Comparison of ENCODE assay signal across 9 mouse cellular contexts in genomic region chr1:134322591-134322990, GRCm38 (mm10). TPM values are rescaled to one million over a fixed set of nuclear protein-coding genes. Genes with fewer than 3 reads are reported as not detected.
DNase-seq lines count a peak whose midpoint lies in the region; ATAC-seq and TF ChIP-seq lines count a peak whose summit lies in the region.
"Had no signal": no experiment of that assay in that cellular context is flagged by ENCODE, and none has a peak within 500 bp of the region (broad histone marks: within the 10 kb centered on the region; RNA-seq: fewer than 3 reads in every experiment).

No protein-coding gene starts in this region.

- H3K9ac ChIP-seq in forebrain, embryonic 15.5 days (replicated peaks): no peak overlapping the region
- H3K9ac ChIP-seq: embryonic facial prominence, embryonic 13.5 days had no signal

- no peak for TF ChIP-seq POLR2A in spleen, adult 2 months (IDR thresholded peaks at IDR 0.05; ENCODE audit: low read depth, low read length)

- no peaks in the 10 kb centered on the region for H3K9me3 ChIP-seq in forebrain, embryonic 15.5 days
- H3K9me3 ChIP-seq: embryonic facial prominence, embryonic 13.5 days had no signal

- no peaks in the 10 kb centered on the region for H3K4me1 ChIP-seq in spleen, adult 2 months (ENCODE audit: control insufficient read depth, insufficient read depth, insufficient read length)
- peaks cover 16% of the 10 kb centered on the region for H3K4me1 ChIP-seq in forebrain, embryonic 15.5 days

- 74% methylated on average over 6 of the region's 6 CpGs for WGBS in spleen, adult 2 months
- 90% methylated on average over 6 of the region's 6 CpGs for WGBS in forebrain, embryonic 15.5 days

- no peaks in the 10 kb centered on the region for H3K36me3 ChIP-seq in spleen, adult 2 months (ENCODE audit: control insufficient read depth, insufficient read depth, low read length)
- no peaks in the 10 kb centered on the region for H3K36me3 ChIP-seq in forebrain, embryonic 15.5 days

- ATAC-seq in frontal cortex, adult (ENCODE audit: low TSS enrichment): peak; percentile 64; the same call in 1 of the 2 replicates
- no peak for ATAC-seq in forebrain, embryonic 15.5 days (replicated peaks)
- ATAC-seq in inflammation-experienced regulatory T-cells, adult 6 months: no peak

- no peak overlapping the region for H3K27ac ChIP-seq in spleen, adult 2 months (ENCODE audit: insufficient read depth, low read length)
- no peak overlapping the region for H3K27ac ChIP-seq in forebrain, embryonic 15.5 days (replicated peaks)
- H3K27ac ChIP-seq: embryonic facial prominence, embryonic 13.5 days had no signal

- no peak for DNase-seq in frontal cortex, postnatal 36 days (ENCODE audit: low spot score in 2 of 2)
- DNase-seq in spleen, adult 2 months (ENCODE audit: low read depth in 1 of 2, low spot score in 2 of 2): peak in 1 of 2 experiments; percentile 22
- no peak for DNase-seq in spleen, postnatal 10 days (ENCODE audit: low spot score in 2 of 2)
- peak; percentile 51 for DNase-seq in kidney, postnatal 14 days
- DNase-seq in ovary, adult 18-20 months (ENCODE audit: low spot score): no peak

- no peaks in the 10 kb centered on the region for H3K27me3 ChIP-seq in spleen, adult 2 months (ENCODE audit: control insufficient read depth, insufficient read depth, low read length)
- H3K27me3 ChIP-seq in forebrain, embryonic 15.5 days: no peaks in the 10 kb centered on the region
- H3K27me3 ChIP-seq: embryonic facial prominence, embryonic 13.5 days had no signal

- H3K4me3 ChIP-seq in spleen, adult 2 months (ENCODE audit: extremely low read depth, insufficient read depth, insufficient read length): no peak overlapping the region
- no peak overlapping the region for H3K4me3 ChIP-seq in forebrain, embryonic 15.5 days
- H3K4me3 ChIP-seq: embryonic facial prominence, embryonic 13.5 days had no signal

- TF ChIP-seq CTCF in spleen, adult 2 months (IDR thresholded peaks at IDR 0.05; ENCODE audit: extremely low read depth, insufficient read depth, insufficient read length, insufficient replicate concordance): peak; percentile 18; the same call in 1 of the 2 replicates

- no peak overlapping the region for H3K4me2 ChIP-seq in forebrain, embryonic 15.5 days (replicated peaks)
- H3K4me2 ChIP-seq: embryonic facial prominence, embryonic 13.5 days had no signal

RNA-seq across cellular contexts. Expression of gene Ppfia4, which starts 10.1 kb away (rescaled TPM):
- polyA plus RNA-seq in spleen, adult 2 months (2012; rRNA removed): 20.1 and 28.5 TPM in 2 replicates
- 9.3 and 11.3 TPM in 2 replicates for polyA plus RNA-seq in forebrain, embryonic 15.5 days (2015; fragmentation: Nextera tagmentation; extraction: Ambion mirVana)
- 1 to 10 TPM in 1 of 3 experiments, under 1 TPM in 1, not detected in 1; 0.24 to 1.4 TPM for polyA plus RNA-seq in inflammation-experienced regulatory T-cells, adult 6 months (2017; shearing (Covaris generic))

RNA-seq across cellular contexts. Expression of gene Myog, which starts 32.8 kb away (rescaled TPM):
- polyA plus RNA-seq in spleen, adult 2 months (2012; rRNA removed): not detected in 2 replicates
- 0.22 TPM in 1 of 2 replicates, not detected in the other for polyA plus RNA-seq in forebrain, embryonic 15.5 days (2015; fragmentation: Nextera tagmentation; extraction: Ambion mirVana)
- not detected for polyA plus RNA-seq in inflammation-experienced regulatory T-cells, adult 6 months (2017; shearing (Covaris generic))

RNA-seq across cellular contexts. Expression of gene Tmem183a, which starts 39.2 kb away (rescaled TPM):
- 39.2 and 42.2 TPM in 2 replicates for polyA plus RNA-seq in spleen, adult 2 months (2012; rRNA removed)
- 139 and 150 TPM in 2 replicates for polyA plus RNA-seq in forebrain, embryonic 15.5 days (2015; fragmentation: Nextera tagmentation; extraction: Ambion mirVana)
- 10 to 100 TPM; 25.8 to 26.9 (median 26.6) TPM for polyA plus RNA-seq in inflammation-experienced regulatory T-cells, adult 6 months (2017; shearing (Covaris generic))
